Mouse (Mus musculus) lung, adult 2 months (tissue): Measurements from ENCODE around the gene Hadhb.

ENCODE experiments used
- CTCF ChIP-seq: fragments of 200-500 bp; IDR thresholded peaks from 2 replicates; pipeline ENCODE4 v1.5.1; 2011; ENCODE audit warnings: mild to moderate bottlenecking, low read length, control low read depth; ENCODE audit not compliant: insufficient read depth
- POLR2A ChIP-seq: fragments of 200-500 bp; IDR thresholded peaks from 2 replicates; pipeline ENCODE4 v1.6.1; 2011; ENCODE audit warnings: low read depth, mild to moderate bottlenecking, control low read depth, low read length, borderline replicate concordance; ENCODE audit errors: extremely low read depth

DNA sequence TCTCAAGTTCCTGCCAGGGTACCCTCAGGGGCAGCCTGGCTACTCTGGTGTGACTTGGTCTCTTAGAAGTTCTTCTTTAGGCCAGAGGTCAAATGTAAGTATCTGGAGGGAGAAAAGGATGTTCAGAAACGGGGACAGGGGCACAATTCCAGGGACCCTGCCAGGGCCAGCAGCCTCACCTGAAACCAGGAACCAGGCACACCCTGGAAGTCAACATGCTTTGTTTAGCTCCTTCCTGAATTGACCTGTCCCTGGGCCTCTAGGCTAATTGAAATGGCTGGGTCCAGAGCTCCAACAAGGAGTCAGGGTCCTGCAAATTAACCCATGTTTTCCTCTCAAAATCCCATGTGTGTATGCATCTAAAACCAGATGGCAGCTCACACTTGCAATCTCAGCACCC, 49.4 kb downstream of the Hadhb start:
- TF ChIP-seq CTCF (no peak), POLR2A (no peak)
